Mouse (Mus musculus): ENCODE results near the gene Hook2.

The Hook2 gene

DNA sequence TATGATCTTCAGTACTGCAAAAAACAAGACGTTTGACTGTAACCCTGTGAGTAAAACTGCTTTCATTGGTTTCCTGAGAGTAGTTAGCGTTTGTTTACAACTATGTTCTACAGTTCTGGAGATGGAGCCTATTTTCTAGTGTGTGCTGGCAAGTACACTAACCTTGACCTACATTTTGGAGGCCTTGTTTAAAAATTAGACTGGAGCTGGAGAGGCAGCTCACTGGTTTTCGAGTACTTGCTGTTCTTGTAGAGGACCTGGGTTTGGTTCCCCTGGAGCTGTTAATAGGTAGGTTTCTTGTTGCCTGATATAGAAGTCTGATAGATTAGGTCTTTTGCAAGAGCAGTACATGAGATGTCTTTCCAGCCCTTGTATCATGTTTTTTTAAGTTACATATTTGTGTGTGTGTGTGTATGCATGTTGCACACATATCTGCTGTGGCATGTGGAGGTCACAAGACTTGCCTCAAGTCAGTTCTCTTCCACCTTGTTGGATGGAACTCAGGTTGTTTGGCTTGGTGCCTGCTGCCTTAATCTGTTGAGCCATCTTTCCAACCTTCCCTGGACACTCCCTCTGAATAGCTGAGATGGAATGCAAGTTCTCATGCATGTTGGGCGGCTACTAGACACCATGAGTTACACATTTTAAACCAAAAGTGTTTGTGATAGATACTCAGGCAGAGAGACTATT, 42.4 kb downstream of the Hook2 start:
- no peak for DNase-seq (ENCODE audit: low spot score)

DNA sequence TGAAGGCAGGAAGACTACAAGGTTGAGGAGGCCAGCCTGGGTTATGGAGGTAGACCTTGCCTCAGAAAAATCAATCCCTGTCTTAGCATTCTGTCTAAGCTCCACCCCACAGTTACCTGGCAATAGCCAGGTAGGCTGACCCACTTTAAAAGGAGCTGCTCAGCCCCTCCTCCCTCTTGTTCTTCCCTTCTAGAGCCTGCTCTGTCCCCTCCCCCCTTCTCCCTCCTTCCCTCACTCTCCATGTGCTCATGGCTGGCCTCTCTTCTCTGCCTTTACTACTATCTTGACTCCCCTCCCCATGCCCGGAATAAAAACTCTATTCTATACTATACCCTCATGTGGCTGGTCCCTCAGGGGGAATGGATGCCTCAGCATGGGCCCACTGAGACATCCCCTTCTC, 43.5 kb downstream of the Hook2 start:
- DNase-seq (ENCODE audit: low spot score): no peak

DNA sequence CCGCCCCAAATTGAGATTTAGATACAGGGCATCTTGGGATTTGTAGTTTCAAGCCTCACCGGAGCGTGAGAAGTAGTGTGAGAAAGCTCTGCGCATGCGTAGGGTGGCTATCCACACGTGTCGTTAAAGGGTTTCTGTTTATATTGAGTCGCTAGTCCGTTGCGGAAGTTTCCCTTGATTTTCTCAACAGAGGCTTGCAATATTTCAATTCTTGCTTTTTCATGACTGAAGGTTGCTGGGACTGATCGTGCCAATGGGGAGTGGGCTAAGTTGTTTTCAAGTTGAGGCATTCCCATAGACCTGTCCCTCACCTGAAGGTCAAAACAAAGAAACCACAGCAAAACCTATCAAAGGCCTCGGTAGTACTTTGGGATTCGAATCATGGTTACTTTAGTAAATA, 44.4 kb downstream of the Hook2 start:
- no peak for DNase-seq (ENCODE audit: low spot score)

DNA sequence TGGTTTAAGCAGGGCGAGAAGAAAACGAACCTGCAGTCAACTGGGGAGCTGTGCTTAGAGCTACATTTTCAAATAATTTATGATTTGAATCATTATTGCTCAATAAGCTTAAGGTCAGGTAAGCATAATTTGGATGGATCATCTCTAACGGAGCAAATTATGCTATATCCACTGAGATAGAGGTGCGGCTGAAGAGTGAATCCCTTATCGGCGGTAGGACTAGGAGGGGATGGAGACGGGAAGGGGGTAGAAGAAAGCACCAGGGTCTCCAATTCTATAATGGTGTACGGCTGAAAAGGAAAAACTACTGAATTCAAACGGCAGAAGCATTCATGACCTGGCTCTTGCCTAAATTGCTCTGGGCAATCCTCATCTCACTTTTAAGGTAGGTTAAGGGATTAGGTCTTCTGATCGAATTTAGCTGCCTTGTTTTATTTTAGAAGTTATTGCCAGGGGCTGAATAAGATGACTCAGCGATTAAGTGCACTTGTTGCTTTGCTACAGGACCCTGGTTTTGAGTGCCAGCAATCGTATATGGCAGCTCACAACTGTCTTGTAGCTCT, 44.8 kb downstream of the Hook2 start:
- no peak for DNase-seq (ENCODE audit: low spot score)

DNA sequence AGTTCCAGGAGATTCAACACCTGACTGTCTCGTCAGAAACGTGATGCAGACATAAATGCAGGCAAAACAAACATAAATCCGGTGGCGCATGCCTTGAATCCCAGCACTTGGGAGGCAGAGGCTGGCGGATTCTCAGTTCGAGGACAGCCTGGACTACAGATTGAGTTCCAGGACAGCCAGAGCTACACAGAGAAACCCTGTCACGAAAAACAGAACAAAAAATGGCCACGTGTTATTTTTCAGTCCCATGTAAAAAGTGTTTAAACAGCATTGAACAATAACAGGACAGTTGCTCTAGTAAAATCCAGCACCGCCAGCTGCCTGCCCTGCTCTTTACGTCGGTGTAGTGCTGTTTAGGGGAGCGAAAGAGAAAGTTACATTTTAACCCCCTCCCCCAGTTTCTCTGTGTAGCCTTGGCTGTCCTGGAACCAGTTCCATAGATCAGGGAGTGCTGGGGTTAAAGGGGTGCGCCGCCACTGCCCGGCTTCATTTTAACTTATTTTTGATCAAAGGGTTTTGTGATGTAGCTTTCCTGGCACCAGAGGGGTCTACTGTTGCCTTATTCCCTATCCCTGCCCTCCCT, 45.4 kb downstream of the Hook2 start:
- DNase-seq (ENCODE audit: low spot score): peak; percentile 44

DNA sequence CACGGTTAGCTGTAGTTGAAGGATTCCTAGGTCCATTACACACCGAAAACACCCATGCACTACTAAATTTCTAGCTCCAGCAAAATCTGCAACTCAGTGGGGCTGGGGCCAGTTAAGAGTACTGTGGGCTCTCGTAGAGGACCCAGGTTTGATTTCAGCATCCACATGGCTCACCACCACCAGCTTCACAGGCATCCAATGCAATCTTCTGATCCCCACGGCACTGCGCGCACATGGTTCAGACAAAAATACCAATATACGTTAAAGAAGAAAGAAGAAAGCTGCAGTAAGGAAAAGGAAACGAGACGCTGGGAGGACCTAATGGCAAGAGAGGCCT, 45.9 kb downstream of the Hook2 start:
- no peak for DNase-seq (ENCODE audit: low spot score)

DNA sequence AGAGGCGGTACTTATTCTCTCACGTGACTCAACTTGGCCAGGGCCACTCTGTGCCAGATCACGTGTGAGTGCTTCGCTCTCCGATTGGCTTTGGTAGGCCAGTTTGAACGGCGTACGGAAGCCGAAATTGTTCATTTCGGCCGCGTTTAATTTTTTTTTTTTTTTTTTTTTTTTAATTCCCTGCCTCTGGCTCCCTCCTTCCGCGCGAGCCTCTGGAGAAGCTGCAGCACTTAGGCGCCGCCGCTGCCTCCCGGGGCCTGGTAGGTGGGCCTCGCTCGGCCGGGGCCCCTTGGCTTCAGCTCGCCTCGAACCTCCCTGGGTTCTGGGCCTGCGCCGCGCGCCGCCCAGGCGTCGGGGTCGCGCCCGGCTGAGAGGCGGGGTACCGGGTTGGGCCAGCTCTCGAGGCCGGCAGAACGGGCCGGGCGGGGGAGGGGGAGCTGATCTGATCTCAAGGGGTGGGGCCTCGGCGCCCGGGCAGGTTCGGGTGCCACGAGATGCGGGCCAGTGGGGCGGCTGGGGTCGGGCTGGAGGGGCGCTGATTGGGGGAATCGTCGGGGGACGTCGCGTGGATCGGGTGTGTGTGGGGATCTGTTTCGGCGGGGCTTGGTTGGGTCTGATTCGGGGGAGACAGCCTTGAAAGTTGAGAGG, 46.4 kb downstream of the Hook2 start, which contains the start of gene Tnpo2:
TSS of gene Tnpo2 (plus strand) at position 198 of the 648 bp plus-strand sequence.
- peak; percentile 99 for DNase-seq (ENCODE audit: low spot score)

DNA sequence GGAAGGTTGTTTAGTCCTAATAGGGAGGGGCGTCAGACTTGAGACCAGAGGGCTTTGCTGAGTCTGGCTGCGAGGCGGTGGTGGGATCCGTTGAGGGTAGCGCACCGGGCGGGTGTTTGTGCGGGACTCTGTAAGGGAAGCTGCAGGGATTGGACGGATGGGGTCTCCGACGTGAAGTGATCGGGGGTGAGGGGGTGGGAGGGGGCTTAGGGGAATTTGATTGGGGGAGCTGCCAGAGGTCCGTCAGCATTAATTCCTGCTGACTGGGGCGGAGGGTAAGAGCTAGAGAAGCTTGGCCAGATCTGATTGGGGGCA, 46.9 kb downstream of the Hook2 start:
- peak; percentile 67 for DNase-seq (ENCODE audit: low spot score)

DNA sequence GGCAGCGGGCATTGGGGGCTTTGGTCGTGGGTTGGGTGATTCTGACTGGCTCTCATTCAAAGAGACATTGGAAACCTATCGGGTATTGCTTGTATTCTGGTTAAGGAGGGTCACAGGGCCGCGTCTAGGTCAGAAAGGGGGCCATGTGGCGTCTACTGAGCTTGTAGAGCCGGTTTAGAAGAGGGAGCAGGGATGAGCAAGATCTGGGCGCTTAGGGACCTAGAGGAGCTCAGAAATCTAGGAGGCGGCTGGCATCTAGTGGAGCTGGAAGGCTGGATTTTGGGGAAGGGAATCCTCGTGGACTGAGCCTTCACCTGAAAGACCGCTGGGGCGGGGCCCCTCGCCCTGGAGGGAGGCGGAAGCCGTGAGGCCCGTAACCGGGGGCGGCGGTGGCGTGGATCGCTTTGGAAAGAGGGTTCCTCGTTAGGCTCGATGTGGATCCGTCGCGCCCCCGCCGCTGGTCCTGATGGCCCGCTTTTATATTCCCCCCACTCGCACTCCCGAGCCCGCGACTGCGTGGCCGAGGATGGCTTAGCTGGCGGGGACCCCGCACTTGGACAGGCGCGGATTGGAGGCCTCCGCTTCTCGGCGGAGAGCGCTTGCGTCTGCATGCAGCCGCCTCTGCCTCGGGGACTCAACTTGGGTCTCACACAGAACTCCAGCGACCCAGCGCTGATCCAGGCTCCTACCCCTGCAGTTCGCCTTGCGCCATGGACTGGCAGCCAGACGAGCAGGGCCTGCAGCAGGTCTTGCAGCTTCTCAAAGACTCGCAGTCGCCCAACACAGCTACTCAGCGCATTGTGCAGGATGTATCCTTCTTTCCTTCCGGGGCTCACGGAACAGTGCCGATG, 47.5 kb downstream of the Hook2 start:
- peak; percentile 71 for DNase-seq (ENCODE audit: low spot score)

DNA sequence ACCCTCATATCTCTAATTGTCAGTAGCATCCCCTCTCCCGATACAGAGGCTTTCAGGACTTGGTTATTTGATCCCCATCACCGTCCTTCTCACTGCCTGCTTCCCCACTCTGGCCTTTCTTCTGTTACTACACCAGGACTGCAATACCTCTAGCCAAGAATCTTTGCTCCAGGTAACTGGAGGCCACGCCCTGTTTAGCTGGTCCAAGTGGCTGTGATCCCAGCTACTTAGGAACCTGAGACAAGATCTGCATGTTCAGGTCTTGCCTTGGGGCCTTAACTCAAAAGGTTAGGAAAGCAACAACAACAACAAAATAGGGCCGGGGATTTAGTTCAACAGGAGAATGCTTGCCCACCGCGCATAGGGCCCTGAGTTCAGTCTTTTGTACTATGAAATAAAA, 53.2 kb downstream of the Hook2 start:
- DNase-seq (ENCODE audit: low spot score): no peak

Data from MN1 (cell line).